Mouse (Mus musculus): Measurements from ENCODE around the gene Gp5. TPM values are rescaled to one million over a fixed set of nuclear protein-coding genes. Genes with fewer than 3 reads are reported as not detected.

Gp5 gene
- polyA plus RNA-seq, 1 experiment from 2014 or later, result 0.80 TPM

- WGBS, result 43% methylated on average over 8 of the region's 8 CpGs
- no peak for ATAC-seq (replicated peaks; ENCODE audit: low FRiP score, low TSS enrichment, low read depth)
- Histone ChIP-seq H3K27ac (ENCODE audit: low read depth) (peak overlapping the region; percentile 57), H3K36me3 (ENCODE audit: control insufficient read depth, insufficient read depth, low read length) (no peaks in the 10 kb centered on the region), H3K4me3 (ENCODE audit: low read depth, low read length) (no peak overlapping the region), H3K9me3 (ENCODE audit: control insufficient read depth, low read length) (no peaks in the 10 kb centered on the region), H3K4me2 (ENCODE audit: low read length) (no peak overlapping the region), H3K4me1 (replicated peaks; ENCODE audit: control insufficient read depth, insufficient read depth, low read length) (peaks cover 11% of the 10 kb centered on the region; the same call in 1 of the 2 replicates), H3K9ac (ENCODE audit: low read length) (no peak overlapping the region), H3K27me3 (replicated peaks; ENCODE audit: control insufficient read depth, insufficient read depth, low read length) (no peaks in the 10 kb centered on the region)
- no peak for DNase-seq (ENCODE audit: low spot score)
Measured at GRCm38 (mm10) chr16:30271223-30271761, 39.3 kb downstream of the Gp5 start.

- 58% methylated on average over 5 of the region's 5 CpGs for WGBS
- ATAC-seq (replicated peaks; ENCODE audit: low FRiP score, low TSS enrichment, low read depth), result no peak
- H3K27ac ChIP-seq (ENCODE audit: low read depth), result no peak within 1 kb of the TSS
- H3K27me3 ChIP-seq (replicated peaks; ENCODE audit: control insufficient read depth, insufficient read depth, low read length), result no peaks in the 10 kb centered on the region
- peaks cover 9% of the 10 kb centered on the region; the same call in 1 of the 2 replicates for H3K4me1 ChIP-seq (replicated peaks; ENCODE audit: control insufficient read depth, insufficient read depth, low read length)
- no peaks in the 10 kb centered on the region for H3K9me3 ChIP-seq (ENCODE audit: control insufficient read depth, low read length)
- H3K36me3 ChIP-seq (ENCODE audit: control insufficient read depth, insufficient read depth, low read length), result no peaks in the 10 kb centered on the region
- no peak for DNase-seq (ENCODE audit: low spot score)
- no peak within 1 kb of the TSS for H3K9ac ChIP-seq (ENCODE audit: low read length)
- H3K4me2 ChIP-seq (ENCODE audit: low read length), result no peak within 1 kb of the TSS
- H3K4me3 ChIP-seq (ENCODE audit: low read depth, low read length), result no peak within 1 kb of the TSS
Measured at GRCm38 (mm10) chr16:30267359-30267758, 43.2 kb downstream of the Gp5 start, which contains the start of gene Cpn2. Gene Cpn2 (minus strand): TSS chr16:30267499.

- no peaks in the 10 kb centered on the region for H3K36me3 ChIP-seq (ENCODE audit: control insufficient read depth, insufficient read depth, low read length)
- H3K4me1 ChIP-seq (replicated peaks; ENCODE audit: control insufficient read depth, insufficient read depth, low read length), result peaks cover 5% of the 10 kb centered on the region; the same call in 1 of the 2 replicates
- no peak overlapping the region for H3K9ac ChIP-seq (ENCODE audit: low read length)
- WGBS, result 86% methylated on average over 5 of the region's 5 CpGs
- H3K4me3 ChIP-seq (ENCODE audit: low read depth, low read length), result no peak overlapping the region
- H3K9me3 ChIP-seq (ENCODE audit: control insufficient read depth, low read length), result no peaks in the 10 kb centered on the region
- DNase-seq (ENCODE audit: low spot score) (no peak), ATAC-seq (replicated peaks; ENCODE audit: low FRiP score, low TSS enrichment, low read depth) (no peak)
- no peaks in the 10 kb centered on the region for H3K27me3 ChIP-seq (replicated peaks; ENCODE audit: control insufficient read depth, insufficient read depth, low read length)
- no peak overlapping the region for H3K27ac ChIP-seq (ENCODE audit: low read depth)
- no peak overlapping the region for H3K4me2 ChIP-seq (ENCODE audit: low read length)
Measured at GRCm38 (mm10) chr16:30266561-30266960, 44.0 kb downstream of the Gp5 start.

- DNase-seq (ENCODE audit: low spot score) (no peak), ATAC-seq (replicated peaks; ENCODE audit: low FRiP score, low TSS enrichment, low read depth) (no peak)
- WGBS, result 55% methylated on average over 4 of the region's 4 CpGs
- Histone ChIP-seq H3K27me3 (replicated peaks; ENCODE audit: control insufficient read depth, insufficient read depth, low read length) (no peaks in the 10 kb centered on the region), H3K9me3 (ENCODE audit: control insufficient read depth, low read length) (no peaks in the 10 kb centered on the region), H3K36me3 (ENCODE audit: control insufficient read depth, insufficient read depth, low read length) (no peaks in the 10 kb centered on the region), H3K9ac (ENCODE audit: low read length) (no peak overlapping the region), H3K4me2 (ENCODE audit: low read length) (no peak overlapping the region), H3K4me1 (replicated peaks; ENCODE audit: control insufficient read depth, insufficient read depth, low read length) (no peaks in the 10 kb centered on the region), H3K27ac (ENCODE audit: low read depth) (no peak overlapping the region), H3K4me3 (ENCODE audit: low read depth, low read length) (no peak overlapping the region)
Measured at GRCm38 (mm10) chr16:30265611-30266010, 45.0 kb downstream of the Gp5 start.

GRCm38 (mm10) chr16:30263156-30263555 is 47.4 kb downstream of the Gp5 start:
- no peak for ATAC-seq (replicated peaks; ENCODE audit: low FRiP score, low TSS enrichment, low read depth)
- Histone ChIP-seq H3K36me3 (ENCODE audit: control insufficient read depth, insufficient read depth, low read length) (no peaks in the 10 kb centered on the region), H3K27ac (ENCODE audit: low read depth) (no peak overlapping the region), H3K4me1 (replicated peaks; ENCODE audit: control insufficient read depth, insufficient read depth, low read length) (no peaks in the 10 kb centered on the region), H3K27me3 (replicated peaks; ENCODE audit: control insufficient read depth, insufficient read depth, low read length) (no peaks in the 10 kb centered on the region), H3K9me3 (ENCODE audit: control insufficient read depth, low read length) (no peaks in the 10 kb centered on the region), H3K9ac (ENCODE audit: low read length) (no peak overlapping the region), H3K4me3 (ENCODE audit: low read depth, low read length) (no peak overlapping the region), H3K4me2 (ENCODE audit: low read length) (no peak overlapping the region)
- 57% methylated on average over 4 of the region's 4 CpGs for WGBS
- DNase-seq (ENCODE audit: low spot score), result no peak

GRCm38 (mm10) chr16:30262664-30263063 is 47.9 kb downstream of the Gp5 start:
- Histone ChIP-seq H3K27ac (ENCODE audit: low read depth) (no peak overlapping the region), H3K9ac (ENCODE audit: low read length) (no peak overlapping the region), H3K4me2 (ENCODE audit: low read length) (no peak overlapping the region), H3K36me3 (ENCODE audit: control insufficient read depth, insufficient read depth, low read length) (no peaks in the 10 kb centered on the region), H3K27me3 (replicated peaks; ENCODE audit: control insufficient read depth, insufficient read depth, low read length) (no peaks in the 10 kb centered on the region), H3K9me3 (ENCODE audit: control insufficient read depth, low read length) (no peaks in the 10 kb centered on the region), H3K4me3 (ENCODE audit: low read depth, low read length) (no peak overlapping the region), H3K4me1 (replicated peaks; ENCODE audit: control insufficient read depth, insufficient read depth, low read length) (no peaks in the 10 kb centered on the region)
- 0% methylated on average over 2 of the region's 2 CpGs for WGBS
- DNase-seq (ENCODE audit: low spot score) (peak; percentile 92), ATAC-seq (replicated peaks; ENCODE audit: low FRiP score, low TSS enrichment, low read depth) (no peak)

- no peaks in the 10 kb centered on the region for H3K27me3 ChIP-seq (replicated peaks; ENCODE audit: control insufficient read depth, insufficient read depth, low read length)
- H3K27ac ChIP-seq (ENCODE audit: low read depth), result no peak overlapping the region
- WGBS, result 86% methylated on average over 10 of the region's 10 CpGs
- DNase-seq (ENCODE audit: low spot score) (no peak), ATAC-seq (replicated peaks; ENCODE audit: low FRiP score, low TSS enrichment, low read depth) (no peak)
- H3K4me1 ChIP-seq (replicated peaks; ENCODE audit: control insufficient read depth, insufficient read depth, low read length), result no peaks in the 10 kb centered on the region
- no peak overlapping the region for H3K4me3 ChIP-seq (ENCODE audit: low read depth, low read length)
- no peak overlapping the region for H3K9ac ChIP-seq (ENCODE audit: low read length)
- H3K36me3 ChIP-seq (ENCODE audit: control insufficient read depth, insufficient read depth, low read length), result no peaks in the 10 kb centered on the region
- H3K9me3 ChIP-seq (ENCODE audit: control insufficient read depth, low read length), result no peaks in the 10 kb centered on the region
- H3K4me2 ChIP-seq (ENCODE audit: low read length), result no peak overlapping the region
Measured at GRCm38 (mm10) chr16:30262157-30262556, 48.4 kb downstream of the Gp5 start.

GRCm38 (mm10) chr16:30261341-30261740 is 49.2 kb downstream of the Gp5 start:
- no peaks in the 10 kb centered on the region for H3K4me1 ChIP-seq (replicated peaks; ENCODE audit: control insufficient read depth, insufficient read depth, low read length)
- H3K9me3 ChIP-seq (ENCODE audit: control insufficient read depth, low read length), result no peaks in the 10 kb centered on the region
- H3K27ac ChIP-seq (ENCODE audit: low read depth), result no peak overlapping the region
- H3K27me3 ChIP-seq (replicated peaks; ENCODE audit: control insufficient read depth, insufficient read depth, low read length), result no peaks in the 10 kb centered on the region
- no peaks in the 10 kb centered on the region for H3K36me3 ChIP-seq (ENCODE audit: control insufficient read depth, insufficient read depth, low read length)
- no peak overlapping the region for H3K4me3 ChIP-seq (ENCODE audit: low read depth, low read length)
- DNase-seq (ENCODE audit: low spot score) (no peak), ATAC-seq (replicated peaks; ENCODE audit: low FRiP score, low TSS enrichment, low read depth) (no peak)
- WGBS, result 88% methylated on average over 9 of the region's 9 CpGs
- H3K9ac ChIP-seq (ENCODE audit: low read length), result no peak overlapping the region
- H3K4me2 ChIP-seq (ENCODE audit: low read length), result no peak overlapping the region

GRCm38 (mm10) chr16:30260012-30260635 is 50.5 kb downstream of the Gp5 start:
- Histone ChIP-seq H3K9me3 (ENCODE audit: control insufficient read depth, low read length) (no peaks in the 10 kb centered on the region), H3K27me3 (replicated peaks; ENCODE audit: control insufficient read depth, insufficient read depth, low read length) (no peaks in the 10 kb centered on the region), H3K4me1 (replicated peaks; ENCODE audit: control insufficient read depth, insufficient read depth, low read length) (no peaks in the 10 kb centered on the region), H3K9ac (ENCODE audit: low read length) (no peak overlapping the region), H3K4me2 (ENCODE audit: low read length) (no peak overlapping the region), H3K36me3 (ENCODE audit: control insufficient read depth, insufficient read depth, low read length) (no peaks in the 10 kb centered on the region), H3K27ac (ENCODE audit: low read depth) (no peak overlapping the region), H3K4me3 (ENCODE audit: low read depth, low read length) (no peak overlapping the region)
- 88% methylated on average over 15 of the region's 15 CpGs for WGBS
- no peak for ATAC-seq (replicated peaks; ENCODE audit: low FRiP score, low TSS enrichment, low read depth)
- DNase-seq (ENCODE audit: low spot score), result no peak

Measured in intestine, embryonic 14.5 days (tissue).